Mouse (Mus musculus) intestine, embryonic 15.5 days (tissue): Measurements from ENCODE around the gene Cebpg. TPM values are rescaled to one million over a fixed set of nuclear protein-coding genes. Genes with fewer than 3 reads are reported as not detected.

Experiments
- ATAC-seq: fragments of 200-750 bp; cut with Nextera tagmentation; 2 replicates; pipeline ENCODE4 v1.8.0; 2017; ENCODE audit warnings: moderate TSS enrichment, moderate library complexity
- H3K27ac ChIP-seq: fragments of 300-500 bp; sonication (generic); 2 replicates; pipeline ENCODE4 v1.5.1; 2015; ENCODE audit warnings: mild to moderate bottlenecking, inconsistent platforms
- H3K27me3 ChIP-seq: fragments of 300-500 bp; sonication (generic); replicated peaks from 2 replicates; pipeline ENCODE4 v1.6.1; 2015; ENCODE audit warnings: inconsistent platforms
- H3K36me3 ChIP-seq: fragments of 300-500 bp; sonication (generic); 2 replicates; pipeline ENCODE4 v1.6.1; 2015; ENCODE audit warnings: inconsistent platforms
- H3K4me1 ChIP-seq: fragments of 300-500 bp; sonication (generic); replicated peaks from 2 replicates; pipeline ENCODE4 v1.6.1; 2015; ENCODE audit warnings: inconsistent platforms
- H3K4me2 ChIP-seq: fragments of 300-500 bp; sonication (generic); replicated peaks from 2 replicates; pipeline ENCODE4 v1.6.1; 2015; ENCODE audit warnings: mild to moderate bottlenecking, inconsistent platforms
- H3K4me3 ChIP-seq: fragments of 300-500 bp; sonication (generic); replicated peaks from 2 replicates; pipeline ENCODE4 v1.5.1; 2015; ENCODE audit warnings: inconsistent platforms
- H3K9ac ChIP-seq: fragments of 300-500 bp; sonication (generic); 2 replicates; pipeline ENCODE4 v1.6.1; 2015; ENCODE audit warnings: inconsistent platforms
- H3K9me3 ChIP-seq: fragments of 300-500 bp; sonication (generic); 2 replicates; pipeline ENCODE4 v1.6.1; 2016; ENCODE audit warnings: inconsistent platforms
- WGBS: fragments of 180-500 bp; shearing (Covaris S2); methylation state at CpG from one replicate; pipeline ENCODE4 v1.1.7; 2015; 5-methylcytosine and 5-hydroxymethylcytosine counted together
- polyA plus RNA-seq: library from polyadenylated mRNA; unstranded; fragments of >200 nt; fragmentation: Nextera tagmentation; extraction: Ambion mirVana; gene quantifications from 2 replicates; pipeline ENCODE4 v1.2.1, GENCODE M21; 2015

Cebpg gene
- polyA plus RNA-seq, 1 experiment from 2014 or later: 44.5 TPM

GRCm38 (mm10) chr7:35006661-35007060 lies 49.7 kb downstream of the Cebpg start:
- H3K4me3 ChIP-seq: no peak overlapping the region
- no peak for ATAC-seq
- H3K9me3 ChIP-seq: no peaks in the 10 kb centered on the region
- H3K27me3 ChIP-seq: no peaks in the 10 kb centered on the region
- H3K27ac ChIP-seq: no peak overlapping the region
- no peaks in the 10 kb centered on the region for H3K36me3 ChIP-seq
- H3K4me1 ChIP-seq: no peaks in the 10 kb centered on the region
- 91% methylated on average over 7 of the region's 7 CpGs for WGBS
- no peak overlapping the region for H3K9ac ChIP-seq
- H3K4me2 ChIP-seq: no peak overlapping the region

DNA sequence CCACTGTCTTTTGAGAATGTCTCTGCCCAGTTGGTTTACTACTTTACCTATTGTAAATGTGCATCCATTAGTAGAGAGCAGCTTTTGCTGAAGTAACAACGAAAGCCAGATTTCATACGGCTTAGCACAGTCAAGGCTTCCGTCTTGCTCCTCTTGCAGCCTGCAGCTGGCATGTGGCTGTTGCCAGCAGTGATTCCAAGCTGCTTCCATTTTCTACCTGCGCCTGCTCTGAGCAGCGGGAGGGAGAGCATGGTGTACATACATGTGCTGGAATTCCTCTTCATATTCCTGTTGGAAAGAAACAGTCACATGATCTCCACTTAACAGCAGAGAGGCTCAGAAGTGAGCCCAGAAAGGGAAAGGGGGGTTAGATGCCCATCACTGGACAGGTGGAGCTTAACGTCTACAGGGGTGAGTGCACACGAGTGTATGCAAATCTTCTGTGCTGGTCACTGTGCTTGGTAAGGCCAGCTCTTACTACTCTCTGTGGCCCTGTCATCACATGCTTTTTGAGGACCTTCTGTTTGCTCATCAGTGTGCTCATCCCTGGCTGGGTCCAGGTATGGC lies 53.1 kb downstream of the Cebpg start:
- H3K36me3 ChIP-seq: no peaks in the 10 kb centered on the region
- H3K4me1 ChIP-seq: no peaks in the 10 kb centered on the region
- no peak for ATAC-seq
- H3K4me2 ChIP-seq: no peak overlapping the region
- WGBS: 82% methylated on average over 7 of the region's 7 CpGs
- H3K27me3 ChIP-seq: no peaks in the 10 kb centered on the region
- no peak overlapping the region for H3K4me3 ChIP-seq
- no peak overlapping the region for H3K27ac ChIP-seq
- no peak overlapping the region for H3K9ac ChIP-seq
- H3K9me3 ChIP-seq: no peaks in the 10 kb centered on the region

DNA sequence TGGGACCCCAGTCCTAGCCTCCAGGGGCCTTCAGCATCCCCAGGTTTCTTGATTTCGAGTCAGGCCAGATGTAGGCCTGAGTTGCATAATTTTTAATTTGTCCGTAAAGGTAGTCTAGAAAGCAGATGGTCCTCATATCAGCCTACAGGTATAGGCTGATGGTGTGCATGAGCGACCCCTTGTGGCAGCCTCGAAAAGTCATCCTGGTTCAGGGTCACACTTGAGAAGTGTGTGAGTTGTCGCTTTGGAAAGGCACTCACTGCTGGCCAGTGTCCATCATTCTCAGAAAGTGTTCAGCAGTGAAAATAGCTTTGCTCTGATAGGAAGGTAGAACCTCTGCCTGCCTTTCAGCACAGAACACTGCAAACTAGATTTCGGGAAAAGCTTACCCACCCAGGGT lies 55.5 kb downstream of the Cebpg start:
- H3K4me2 ChIP-seq: no peak overlapping the region
- no peaks in the 10 kb centered on the region for H3K9me3 ChIP-seq
- H3K27me3 ChIP-seq: no peaks in the 10 kb centered on the region
- no peaks in the 10 kb centered on the region for H3K4me1 ChIP-seq
- WGBS: 39% methylated on average over 6 of the region's 6 CpGs
- H3K4me3 ChIP-seq: no peak overlapping the region
- no peak overlapping the region for H3K9ac ChIP-seq
- no peak for ATAC-seq
- no peak overlapping the region for H3K27ac ChIP-seq
- H3K36me3 ChIP-seq: no peaks in the 10 kb centered on the region

Other genes with a start within 250 kb of the Cebpg start
- gene Chst8, start 243.9 kb downstream of the Cebpg start, polyA plus RNA-seq: 3.0 and 3.2 TPM in 2 replicates
- 91.4 and 95.6 TPM in 2 replicates for gene Pepd, start 144.2 kb downstream of the Cebpg start, polyA plus RNA-seq
- 13.9 and 14.1 TPM in 2 replicates for gene Cebpa, start 62.7 kb upstream of the Cebpg start, polyA plus RNA-seq
- gene Slc7a10, start 129.8 kb upstream of the Cebpg start, polyA plus RNA-seq: 1.6 and 1.7 TPM in 2 replicates
- 4.0 and 5.1 TPM in 2 replicates for gene Lrp3, start 158.9 kb upstream of the Cebpg start, polyA plus RNA-seq